Mouse (Mus musculus) A20 (cell line): ENCODE results near the gene Adcy9.
"Not testable (repeated sequence)": the region's sequence is repeated elsewhere in the genome, so short reads cannot be mapped to it uniquely, and the experiment has no call there.

ENCODE experiments used
- DNase-seq: peaks from one replicate; pipeline ENCODE4 v3.0.0-alpha.2; 2011; ENCODE audit warnings: low read depth, low spot score

The Adcy9 gene

GRCm38 (mm10) chr16:4382406-4382805 lies 37.9 kb downstream of the Adcy9 start:
- no peak for DNase-seq

GRCm38 (mm10) chr16:4381487-4381886 lies 38.8 kb downstream of the Adcy9 start:
- DNase-seq, result peak; percentile 66

- DNase-seq, result no peak
Measured at GRCm38 (mm10) chr16:4378788-4379187, 41.5 kb downstream of the Adcy9 start.

GRCm38 (mm10) chr16:4377556-4377955 lies 42.7 kb downstream of the Adcy9 start:
- no peak for DNase-seq

GRCm38 (mm10) chr16:4374780-4375380 lies 45.4 kb downstream of the Adcy9 start:
- DNase-seq, result no peak

GRCm38 (mm10) chr16:4374270-4374669 lies 46.0 kb downstream of the Adcy9 start:
- no peak for DNase-seq

GRCm38 (mm10) chr16:4371039-4371438 lies 49.3 kb downstream of the Adcy9 start:
- DNase-seq, result no peak

GRCm38 (mm10) chr16:4370141-4370541 lies 50.2 kb downstream of the Adcy9 start:
- DNase-seq, result no peak

- DNase-seq, result no peak
Measured at GRCm38 (mm10) chr16:4367930-4368329, 52.4 kb downstream of the Adcy9 start.

- no peak for DNase-seq
Measured at GRCm38 (mm10) chr16:4367291-4367690, 53.0 kb downstream of the Adcy9 start.

- DNase-seq, result no peak
Measured at GRCm38 (mm10) chr16:4366671-4367070, 53.6 kb downstream of the Adcy9 start.

- no peak for DNase-seq
Measured at GRCm38 (mm10) chr16:4363341-4364116, 56.8 kb downstream of the Adcy9 start.

GRCm38 (mm10) chr16:4355260-4356043 lies 64.8 kb downstream of the Adcy9 start:
- DNase-seq, result no peak

- no peak for DNase-seq
Measured at GRCm38 (mm10) chr16:4342579-4342978, 77.7 kb downstream of the Adcy9 start.

GRCm38 (mm10) chr16:4341316-4342062 lies 78.8 kb downstream of the Adcy9 start:
- DNase-seq, result no peak

- DNase-seq, result not testable (repeated sequence)
Measured at GRCm38 (mm10) chr16:4339216-4339615, 81.1 kb downstream of the Adcy9 start.

- no peak for DNase-seq
Measured at GRCm38 (mm10) chr16:4337269-4337668, 83.0 kb downstream of the Adcy9 start.

GRCm38 (mm10) chr16:4333788-4334187 lies 86.5 kb downstream of the Adcy9 start:
- no peak for DNase-seq

GRCm38 (mm10) chr16:4333371-4333770 lies 86.9 kb downstream of the Adcy9 start:
- no peak for DNase-seq

GRCm38 (mm10) chr16:4327081-4327480 lies 93.2 kb downstream of the Adcy9 start:
- DNase-seq, result no peak

- DNase-seq, result no peak
Measured at GRCm38 (mm10) chr16:4325801-4326200, 94.5 kb downstream of the Adcy9 start.

GRCm38 (mm10) chr16:4324967-4325366 lies 95.3 kb downstream of the Adcy9 start:
- DNase-seq, result peak; percentile 43
